Mouse (Mus musculus) induced T-regulatory cell, adult 2 months (primary cell): ENCODE data around the gene Aldob.

ENCODE experiments used
- DNase-seq: peaks from one replicate; pipeline ENCODE4 v3.0.0-alpha.2; 2012; ENCODE audit warnings: low read depth

Aldob gene

GRCm38 (mm10) chr4:49549383-49549782 is at the start of gene Aldob:
TSS of gene Aldob (minus strand) at chr4:49549546.
- DNase-seq, result no peak

GRCm38 (mm10) chr4:49597183-49598100 is 48.1 kb upstream of the Aldob start, which contains the start of gene Tmem246:
TSS of gene Tmem246 (minus strand) at chr4:49597876.
- peak; percentile 2 for DNase-seq

GRCm38 (mm10) chr4:49596846-49597182 is 47.5 kb upstream of the Aldob start:
- no peak for DNase-seq

GRCm38 (mm10) chr4:49590152-49590551 is 40.8 kb upstream of the Aldob start:
- no peak for DNase-seq

- DNase-seq, result no peak
Measured at GRCm38 (mm10) chr4:49586811-49587210, 37.5 kb upstream of the Aldob start.

GRCm38 (mm10) chr4:49585524-49586101 is 36.3 kb upstream of the Aldob start:
- DNase-seq, result no peak

- no peak for DNase-seq
Measured at GRCm38 (mm10) chr4:49583965-49584831, 34.9 kb upstream of the Aldob start.

- no peak for DNase-seq
Measured at GRCm38 (mm10) chr4:49581256-49581655, 31.9 kb upstream of the Aldob start.

GRCm38 (mm10) chr4:49572194-49572593 is 22.8 kb upstream of the Aldob start:
- DNase-seq, result no peak

GRCm38 (mm10) chr4:49567613-49568012 is 18.3 kb upstream of the Aldob start:
- peak; percentile 73 for DNase-seq

- no peak for DNase-seq
Measured at GRCm38 (mm10) chr4:49559915-49560772, 10.8 kb upstream of the Aldob start.

- DNase-seq, result no peak
Measured at GRCm38 (mm10) chr4:49558181-49558580, 8.8 kb upstream of the Aldob start.

- DNase-seq, result no peak
Measured at GRCm38 (mm10) chr4:49557375-49557774, 8.0 kb upstream of the Aldob start.

GRCm38 (mm10) chr4:49553380-49553779 is 4.0 kb upstream of the Aldob start:
- DNase-seq, result no peak

- no peak for DNase-seq
Measured at GRCm38 (mm10) chr4:49547544-49548219, 1.7 kb downstream of the Aldob start.

- DNase-seq, result no peak
Measured at GRCm38 (mm10) chr4:49546873-49547543, 2.3 kb downstream of the Aldob start.

- no peak for DNase-seq
Measured at GRCm38 (mm10) chr4:49546026-49546425, 3.3 kb downstream of the Aldob start.

GRCm38 (mm10) chr4:49540966-49541365 is 8.4 kb downstream of the Aldob start:
- DNase-seq, result no peak

- DNase-seq, result no peak
Measured at GRCm38 (mm10) chr4:49539665-49540064, 9.7 kb downstream of the Aldob start.

GRCm38 (mm10) chr4:49536671-49537070 is 12.7 kb downstream of the Aldob start:
- no peak for DNase-seq
